Mouse (Mus musculus): ENCODE results near the gene Cotl1. TPM values are rescaled to one million over a fixed set of nuclear protein-coding genes. Genes with fewer than 3 reads are reported as not detected.

Gene Cotl1
- polyA plus RNA-seq, 1 experiment = 264 TPM

- H3K27ac ChIP-seq (ENCODE audit: insufficient read depth, low read depth, low read length) = no peak overlapping the region
- 90% methylated on average over 8 of the region's 8 CpGs for WGBS
These were observed 20.4 kb downstream of the Cotl1 start for GRCm38 (mm10) chr8:119819976-119820375.

GRCm38 (mm10) chr8:119819316-119819715 is 21.0 kb downstream of the Cotl1 start:
- TF ChIP-seq POLR2A (IDR thresholded peaks at IDR 0.05; ENCODE audit: low read depth, low read length) (no peak), CTCF (IDR thresholded peaks at IDR 0.05; ENCODE audit: extremely low read depth, insufficient read length, insufficient replicate concordance, low read depth, low read length) (no peak)
- H3K4me3 ChIP-seq (ENCODE audit: low read depth, low read length) = no peak overlapping the region
- H3K27me3 ChIP-seq (ENCODE audit: control insufficient read depth, insufficient read depth, low read length) = no peaks in the 10 kb centered on the region
- 75% methylated on average over 7 of the region's 7 CpGs for WGBS
- H3K4me1 ChIP-seq (ENCODE audit: control insufficient read depth, insufficient read depth, insufficient read length, low read length) = peaks cover 8% of the 10 kb centered on the region; the same call in 1 of the 2 replicates
- H3K36me3 ChIP-seq (ENCODE audit: control insufficient read depth, insufficient read depth, low read length) = peaks cover 27% of the 10 kb centered on the region
- H3K27ac ChIP-seq (ENCODE audit: insufficient read depth, low read depth, low read length) = no peak overlapping the region

More at GRCm38 (mm10) chr8:119819976-119820375, 20.4 kb downstream of the Cotl1 start:
- TF ChIP-seq CTCF (IDR thresholded peaks at IDR 0.05; ENCODE audit: extremely low read depth, insufficient read length, insufficient replicate concordance, low read depth, low read length) = no peak
- no peak for TF ChIP-seq POLR2A (IDR thresholded peaks at IDR 0.05; ENCODE audit: low read depth, low read length)
- Histone ChIP-seq H3K27me3 (ENCODE audit: control insufficient read depth, insufficient read depth, low read length) (no peaks in the 10 kb centered on the region), H3K4me1 (ENCODE audit: control insufficient read depth, insufficient read depth, insufficient read length, low read length) (peaks cover 6% of the 10 kb centered on the region), H3K36me3 (ENCODE audit: control insufficient read depth, insufficient read depth, low read length) (peaks cover 27% of the 10 kb centered on the region), H3K4me3 (ENCODE audit: low read depth, low read length) (no peak overlapping the region)

GRCm38 (mm10) chr8:119817446-119817845 is 22.9 kb downstream of the Cotl1 start:
- no peak overlapping the region for H3K27ac ChIP-seq (ENCODE audit: insufficient read depth, low read depth, low read length)
- no peak overlapping the region for H3K4me3 ChIP-seq (ENCODE audit: low read depth, low read length)
- no peaks in the 10 kb centered on the region for H3K27me3 ChIP-seq (ENCODE audit: control insufficient read depth, insufficient read depth, low read length)
- peaks cover 22% of the 10 kb centered on the region for H3K4me1 ChIP-seq (ENCODE audit: control insufficient read depth, insufficient read depth, insufficient read length, low read length)
- TF ChIP-seq POLR2A (IDR thresholded peaks at IDR 0.05; ENCODE audit: low read depth, low read length) (no peak), CTCF (IDR thresholded peaks at IDR 0.05; ENCODE audit: extremely low read depth, insufficient read length, insufficient replicate concordance, low read depth, low read length) (no peak)
- 44% methylated on average over 12 of the region's 12 CpGs for whole genome bisulfite sequencing
- H3K36me3 ChIP-seq (ENCODE audit: control insufficient read depth, insufficient read depth, low read length) = peaks cover 24% of the 10 kb centered on the region

- H3K27me3 ChIP-seq (ENCODE audit: control insufficient read depth, insufficient read depth, low read length) = no peaks in the 10 kb centered on the region
- TF ChIP-seq CTCF (IDR thresholded peaks at IDR 0.05; ENCODE audit: extremely low read depth, insufficient read length, insufficient replicate concordance, low read depth, low read length) (no peak), POLR2A (IDR thresholded peaks at IDR 0.05; ENCODE audit: low read depth, low read length) (no peak)
- peaks cover 35% of the 10 kb centered on the region for H3K4me1 ChIP-seq (ENCODE audit: control insufficient read depth, insufficient read depth, insufficient read length, low read length)
- no peak overlapping the region for H3K4me3 ChIP-seq (ENCODE audit: low read depth, low read length)
- 94% methylated on average over 6 of the region's 6 CpGs for WGBS
- H3K27ac ChIP-seq (ENCODE audit: insufficient read depth, low read depth, low read length) = no peak overlapping the region
- peaks cover 18% of the 10 kb centered on the region for H3K36me3 ChIP-seq (ENCODE audit: control insufficient read depth, insufficient read depth, low read length)
These were observed 24.1 kb downstream of the Cotl1 start for GRCm38 (mm10) chr8:119816219-119816618.

GRCm38 (mm10) chr8:119812650-119813431 is 27.5 kb downstream of the Cotl1 start:
- 21% methylated on average over 12 of the region's 12 CpGs for WGBS
- TF ChIP-seq POLR2A (IDR thresholded peaks at IDR 0.05; ENCODE audit: low read depth, low read length) (no peak), CTCF (IDR thresholded peaks at IDR 0.05; ENCODE audit: extremely low read depth, insufficient read length, insufficient replicate concordance, low read depth, low read length) (no peak)
- Histone ChIP-seq H3K36me3 (ENCODE audit: control insufficient read depth, insufficient read depth, low read length) (peaks cover 11% of the 10 kb centered on the region), H3K27ac (ENCODE audit: insufficient read depth, low read depth, low read length) (peak overlapping the region; percentile 92), H3K4me1 (ENCODE audit: control insufficient read depth, insufficient read depth, insufficient read length, low read length) (peaks cover 48% of the 10 kb centered on the region), H3K27me3 (ENCODE audit: control insufficient read depth, insufficient read depth, low read length) (no peaks in the 10 kb centered on the region), H3K4me3 (ENCODE audit: low read depth, low read length) (peak overlapping the region; percentile 6; the same call in 1 of the 2 replicates)

GRCm38 (mm10) chr8:119811925-119812324 is 28.4 kb downstream of the Cotl1 start:
- 24% methylated on average over 6 of the region's 6 CpGs for WGBS
- H3K4me3 ChIP-seq (ENCODE audit: low read depth, low read length) = no peak overlapping the region
- peaks cover 52% of the 10 kb centered on the region for H3K4me1 ChIP-seq (ENCODE audit: control insufficient read depth, insufficient read depth, insufficient read length, low read length)
- no peaks in the 10 kb centered on the region for H3K27me3 ChIP-seq (ENCODE audit: control insufficient read depth, insufficient read depth, low read length)
- H3K36me3 ChIP-seq (ENCODE audit: control insufficient read depth, insufficient read depth, low read length) = peaks cover 11% of the 10 kb centered on the region
- peak overlapping the region; percentile 92 for H3K27ac ChIP-seq (ENCODE audit: insufficient read depth, low read depth, low read length)
- TF ChIP-seq POLR2A (IDR thresholded peaks at IDR 0.05; ENCODE audit: low read depth, low read length) (no peak), CTCF (IDR thresholded peaks at IDR 0.05; ENCODE audit: extremely low read depth, insufficient read length, insufficient replicate concordance, low read depth, low read length) (no peak)

GRCm38 (mm10) chr8:119810953-119811499 is 29.3 kb downstream of the Cotl1 start:
- peak overlapping the region; percentile 92 for H3K27ac ChIP-seq (ENCODE audit: insufficient read depth, low read depth, low read length)
- H3K27me3 ChIP-seq (ENCODE audit: control insufficient read depth, insufficient read depth, low read length) = no peaks in the 10 kb centered on the region
- peaks cover 60% of the 10 kb centered on the region for H3K4me1 ChIP-seq (ENCODE audit: control insufficient read depth, insufficient read depth, insufficient read length, low read length)
- peaks cover 11% of the 10 kb centered on the region for H3K36me3 ChIP-seq (ENCODE audit: control insufficient read depth, insufficient read depth, low read length)
- TF ChIP-seq CTCF (IDR thresholded peaks at IDR 0.05; ENCODE audit: extremely low read depth, insufficient read length, insufficient replicate concordance, low read depth, low read length) (no peak), POLR2A (IDR thresholded peaks at IDR 0.05; ENCODE audit: low read depth, low read length) (peak; percentile 14; the same call in 1 of the 2 replicates)
- WGBS = 29% methylated on average over 14 of the region's 14 CpGs
- no peak overlapping the region for H3K4me3 ChIP-seq (ENCODE audit: low read depth, low read length)

Measured in small intestine, adult 2 months (tissue).